Mouse (Mus musculus) large intestine, adult 2 months (tissue): ENCODE measurements around the gene Cd2. TPM values are rescaled to one million over a fixed set of nuclear protein-coding genes. Genes with fewer than 3 reads are reported as not detected.

Source experiments
- DNase-seq: peaks from one replicate; pipeline ENCODE4 v3.0.0-alpha.2; 2012; ENCODE audit warnings: low read depth, low spot score
- WGBS: fragments of 180-500 bp; shearing (Covaris S2); methylation state at CpG from one replicate; pipeline ENCODE4 v1.1.7; 2018; 5-methylcytosine and 5-hydroxymethylcytosine counted together
- polyA plus RNA-seq: library from polyadenylated mRNA; depleted of rRNA; stranded (reverse); fragments of >200 nt; gene quantifications from 2 replicates; pipeline ENCODE4 v1.2.3, GENCODE M21; 2012

The Cd2 gene
- polyA plus RNA-seq, 1 experiment: 3.7 TPM

GRCm38 (mm10) chr3:101277830-101278229 lies 9.9 kb downstream of the Cd2 start:
- no peak for DNase-seq

GRCm38 (mm10) chr3:101276501-101277320 lies 11.0 kb downstream of the Cd2 start:
- WGBS: 68% methylated on average over 12 of the region's 12 CpGs
- DNase-seq: no peak

More at GRCm38 (mm10) chr3:101277830-101278229, 9.9 kb downstream of the Cd2 start:
- 84% methylated on average over 4 of the region's 4 CpGs for WGBS

GRCm38 (mm10) chr3:101275636-101276300 lies 12.0 kb downstream of the Cd2 start:
- 87% methylated on average over 16 of the region's 16 CpGs for WGBS
- DNase-seq: no peak

GRCm38 (mm10) chr3:101274794-101275193 lies 12.9 kb downstream of the Cd2 start:
- no peak for DNase-seq
- WGBS: 89% methylated on average over 3 of the region's 3 CpGs

- DNase-seq: no peak
- WGBS: 69% methylated on average over 12 of the region's 12 CpGs
These were observed 13.5 kb downstream of the Cd2 start for GRCm38 (mm10) chr3:101274041-101274770.

- no peak for DNase-seq
- WGBS: 64% methylated on average over 1 of the region's 1 CpGs
These were observed 15.6 kb downstream of the Cd2 start for GRCm38 (mm10) chr3:101272166-101272565.

- DNase-seq: no peak
- WGBS: 90% methylated on average over 5 of the region's 5 CpGs
These were observed 16.9 kb downstream of the Cd2 start for GRCm38 (mm10) chr3:101270833-101271232.

GRCm38 (mm10) chr3:101268361-101268760 lies 19.4 kb downstream of the Cd2 start:
- no peak for DNase-seq
- 83% methylated on average over 7 of the region's 7 CpGs for WGBS

- no peak for DNase-seq
- 79% methylated on average over 3 of the region's 3 CpGs for WGBS
These were observed 22.1 kb downstream of the Cd2 start for GRCm38 (mm10) chr3:101265561-101266091.

GRCm38 (mm10) chr3:101258976-101259375 lies 28.8 kb downstream of the Cd2 start:
- no peak for DNase-seq
- 61% methylated on average over 2 of the region's 2 CpGs for WGBS

- DNase-seq: no peak
- 63% methylated on average over 8 of the region's 8 CpGs for WGBS
These were observed 31.6 kb downstream of the Cd2 start for GRCm38 (mm10) chr3:101256090-101256489.

- no peak for DNase-seq
- WGBS: 55% methylated on average over 8 of the region's 8 CpGs
These were observed 35.6 kb downstream of the Cd2 start for GRCm38 (mm10) chr3:101252141-101252540.

GRCm38 (mm10) chr3:101249846-101250245 lies 37.9 kb downstream of the Cd2 start:
- DNase-seq: no peak
- 85% methylated on average over 6 of the region's 6 CpGs for WGBS

GRCm38 (mm10) chr3:101245212-101245611 lies 42.5 kb downstream of the Cd2 start:
- no peak for DNase-seq
- 76% methylated on average over 3 of the region's 3 CpGs for WGBS

GRCm38 (mm10) chr3:101243002-101243401 lies 44.7 kb downstream of the Cd2 start:
- 95% methylated on average over 2 of the region's 2 CpGs for WGBS
- no peak for DNase-seq

- DNase-seq: no peak
- WGBS: 87% methylated on average over 3 of the region's 3 CpGs
These were observed 45.9 kb downstream of the Cd2 start for GRCm38 (mm10) chr3:101241866-101242265.

- DNase-seq: no peak
- WGBS: 82% methylated on average over 9 of the region's 9 CpGs
These were observed 46.9 kb downstream of the Cd2 start for GRCm38 (mm10) chr3:101240859-101241258.

- WGBS: 63% methylated on average over 4 of the region's 4 CpGs
- no peak for DNase-seq
These were observed 48.5 kb downstream of the Cd2 start for GRCm38 (mm10) chr3:101239236-101239635.

- WGBS: 75% methylated on average over 6 of the region's 6 CpGs
- no peak for DNase-seq
These were observed 49.0 kb downstream of the Cd2 start for GRCm38 (mm10) chr3:101238695-101239094.
